Mouse (Mus musculus) CH12F3 (cell line): Measurements from ENCODE around the gene Zfp523.

ENCODE experiments used
- in situ Hi-C: fragments of 300-500 bp; cut with MboI; formaldehyde crosslinking; loops from 2 replicates; pipeline ENCODE4 v1.14.3; 2020; ENCODE audit warnings: low sequenced_read_pairs

Zfp523 gene

DNA sequence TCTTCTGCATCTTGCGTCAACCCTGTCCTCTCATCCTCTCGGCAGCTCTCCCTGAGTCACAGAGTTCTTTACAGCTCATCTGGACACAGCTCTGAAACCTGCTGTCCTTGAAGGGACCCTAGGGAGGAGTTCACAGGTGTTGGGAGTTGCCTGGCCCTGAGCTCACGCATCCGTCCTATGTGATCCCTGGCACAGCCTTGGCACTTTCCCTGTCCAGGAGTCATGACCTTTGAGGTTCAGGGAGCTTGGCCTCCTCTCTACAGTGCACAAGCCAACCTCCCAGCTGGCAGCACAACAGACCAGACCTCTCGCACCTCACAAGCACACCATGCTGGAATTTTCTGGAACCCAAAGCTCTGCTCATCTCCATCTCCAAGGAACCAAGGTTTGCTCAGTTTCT, 63.9 kb downstream of the Zfp523 start:
- in situ Hi-C loops, result loop anchor here (10.0 kb wide), 1 partner anchor 64 kb away; no protein-coding TSS in a partner anchor

DNA sequence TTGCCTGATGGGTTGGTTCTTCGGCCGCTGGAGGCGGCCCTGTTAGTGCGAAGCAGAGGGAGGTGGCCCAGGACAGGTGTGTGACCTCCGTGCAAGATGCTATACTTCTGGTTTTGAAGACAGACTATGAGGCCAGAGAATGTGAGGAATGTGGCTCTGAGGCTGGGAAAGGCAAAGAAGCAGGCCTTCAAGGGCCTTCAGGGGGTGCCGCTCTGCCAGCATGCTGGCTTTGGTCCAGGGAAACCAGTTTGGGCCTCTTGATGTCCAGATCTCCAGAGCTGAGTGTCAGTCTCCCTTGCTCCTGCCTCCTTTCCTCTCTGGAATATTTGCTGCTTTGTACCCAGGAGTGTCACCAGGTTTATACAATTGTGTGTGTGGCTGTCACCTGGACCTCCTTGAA, 65.4 kb downstream of the Zfp523 start:
- in situ Hi-C loops, result loop anchor here (10.0 kb wide), 1 partner anchor 63 kb away; no protein-coding TSS in a partner anchor

DNA sequence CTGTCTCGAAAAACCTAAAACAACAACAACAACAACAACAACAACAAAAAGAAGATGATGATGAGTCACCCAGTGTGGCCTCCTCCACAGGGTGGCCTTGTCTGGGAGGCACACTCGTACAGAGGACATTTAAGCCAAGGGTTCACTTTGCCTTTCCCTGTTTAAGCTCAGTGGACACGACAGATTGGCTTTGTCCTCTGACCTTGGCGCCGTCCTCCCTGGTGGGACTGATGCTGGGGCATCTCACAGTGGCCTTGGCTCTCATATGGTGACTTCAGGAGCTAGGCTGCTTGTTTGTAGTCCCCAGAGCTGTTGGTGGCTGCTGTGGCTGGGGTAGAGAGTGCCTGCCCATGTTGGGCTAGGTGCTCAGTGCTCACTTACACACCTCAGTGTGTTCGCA, 67.3 kb downstream of the Zfp523 start:
- in situ Hi-C loops, result loop anchor here (10.0 kb wide), 1 partner anchor 61 kb away; no protein-coding TSS in a partner anchor

DNA sequence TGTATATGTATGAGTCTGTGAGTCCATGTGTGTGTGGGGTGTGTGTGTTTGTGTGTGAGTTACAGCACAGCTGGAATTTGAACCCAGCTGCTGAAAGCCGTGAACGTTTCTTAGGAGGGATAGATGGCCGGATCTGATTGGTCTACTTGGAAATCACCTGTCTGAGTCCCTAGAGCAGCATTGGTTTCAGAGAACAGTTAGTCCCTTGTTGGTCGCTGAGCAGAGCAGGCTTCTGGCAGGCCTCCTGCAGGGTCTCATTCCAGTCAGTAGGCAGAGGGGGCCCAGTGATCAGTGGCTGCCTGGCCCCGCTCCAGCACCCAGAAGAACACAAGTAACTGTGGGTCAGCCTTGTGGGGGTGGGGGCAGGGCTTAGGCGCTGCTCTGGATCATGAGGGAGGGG, 67.8 kb downstream of the Zfp523 start:
- in situ Hi-C loops, result loop anchor here (10.0 kb wide), 1 partner anchor 60 kb away; no protein-coding TSS in a partner anchor

DNA sequence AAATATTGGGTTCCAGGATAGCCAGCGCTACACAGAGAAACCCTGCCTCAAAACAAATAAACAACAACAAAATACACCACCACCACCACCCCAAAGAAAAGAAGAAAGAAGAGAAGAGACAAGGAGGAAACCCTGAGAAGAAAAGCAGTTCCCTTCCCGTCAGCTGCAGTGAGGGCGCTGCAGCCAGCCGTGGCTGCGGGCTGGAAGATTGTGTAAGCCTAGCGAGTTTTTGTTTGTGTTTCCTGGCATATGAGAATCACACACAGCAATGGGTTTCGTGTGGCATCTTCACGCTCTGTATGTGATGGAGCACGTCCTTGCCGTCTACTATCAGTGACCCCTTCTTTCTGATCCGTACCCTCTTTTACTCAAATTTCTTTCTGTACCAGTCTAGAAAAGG, 69.7 kb downstream of the Zfp523 start:
- in situ Hi-C loops, result loop anchor here (10.0 kb wide), 1 partner anchor 58 kb away; no protein-coding TSS in a partner anchor

DNA sequence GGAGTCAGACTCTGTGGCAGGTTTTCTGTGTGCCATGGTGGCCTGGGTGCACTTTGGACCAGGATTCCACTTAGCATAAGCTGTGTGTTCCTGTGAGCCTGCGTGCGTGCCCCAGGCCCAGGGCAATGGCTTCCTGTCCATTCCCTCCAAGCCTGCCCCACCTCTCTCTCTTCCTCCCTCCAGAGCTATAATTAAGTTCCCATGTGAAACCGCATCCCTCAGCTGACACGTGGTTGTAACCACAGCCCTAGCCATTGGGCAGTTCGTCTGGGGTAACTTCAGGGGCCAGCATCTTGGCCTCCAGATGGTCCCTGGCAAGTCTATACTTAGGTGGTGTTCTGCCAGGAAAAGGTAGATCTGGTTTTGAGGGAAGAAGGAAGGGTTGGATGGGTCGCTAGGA, 70.7 kb downstream of the Zfp523 start:
- in situ Hi-C loops, result loop anchor here (10.0 kb wide), 1 partner anchor 57 kb away; no protein-coding TSS in a partner anchor

DNA sequence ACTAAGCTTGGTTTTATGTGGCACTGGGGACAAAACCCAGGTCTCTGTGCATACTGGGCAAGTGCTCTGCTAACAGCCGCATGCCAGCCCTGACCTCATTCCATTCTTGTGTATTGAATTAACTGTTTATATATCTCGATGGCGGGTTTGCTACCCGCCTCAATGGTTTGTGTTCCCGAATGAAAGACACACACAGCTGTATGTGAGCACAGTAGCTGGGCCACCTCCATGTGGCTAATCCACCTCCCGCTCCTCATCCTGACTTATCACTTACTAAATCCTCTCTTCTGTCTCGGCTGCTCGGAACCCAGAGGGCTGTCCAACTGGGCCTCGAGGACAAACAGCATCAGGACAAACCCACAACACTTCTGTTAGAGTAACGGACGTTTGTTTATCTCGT, 72.1 kb downstream of the Zfp523 start:
- in situ Hi-C loops, result loop anchor here (10.0 kb wide), 1 partner anchor 56 kb away; no protein-coding TSS in a partner anchor

DNA sequence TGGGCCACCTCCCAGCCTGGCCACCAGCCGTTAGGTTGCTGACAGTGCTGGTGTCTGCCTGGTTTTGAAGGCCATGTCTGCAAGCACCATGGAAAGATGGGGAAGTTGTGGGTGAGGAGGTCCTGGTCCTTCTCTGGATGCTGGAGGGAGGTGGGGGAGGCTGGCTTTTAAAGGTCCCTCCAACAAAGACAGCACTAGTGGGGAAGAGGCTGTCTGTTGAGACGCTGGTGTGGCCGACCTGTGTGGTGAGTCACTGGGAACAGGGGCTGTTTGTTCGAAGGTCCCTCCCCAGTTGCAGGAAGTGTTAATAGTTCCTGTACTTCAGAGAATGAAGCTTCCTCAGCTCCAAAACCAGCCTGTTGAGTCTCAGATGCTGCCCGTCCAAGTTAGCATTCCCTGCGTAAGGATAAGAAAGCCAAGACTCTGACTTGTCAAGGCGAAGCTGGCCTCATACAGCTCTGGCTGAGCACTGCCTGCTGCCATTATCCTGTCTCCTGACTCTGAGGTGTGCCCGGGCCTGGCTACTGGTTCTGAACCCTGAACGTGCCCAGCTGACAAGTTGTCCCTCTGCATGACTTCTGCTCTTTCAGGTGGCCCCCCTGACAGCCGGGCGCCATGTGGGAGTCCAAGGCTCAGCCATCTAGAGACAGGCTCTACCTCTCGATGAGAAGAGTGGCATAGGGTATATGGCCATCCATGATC, 74.8 kb downstream of the Zfp523 start:
- in situ Hi-C loops, result no loop called here

DNA sequence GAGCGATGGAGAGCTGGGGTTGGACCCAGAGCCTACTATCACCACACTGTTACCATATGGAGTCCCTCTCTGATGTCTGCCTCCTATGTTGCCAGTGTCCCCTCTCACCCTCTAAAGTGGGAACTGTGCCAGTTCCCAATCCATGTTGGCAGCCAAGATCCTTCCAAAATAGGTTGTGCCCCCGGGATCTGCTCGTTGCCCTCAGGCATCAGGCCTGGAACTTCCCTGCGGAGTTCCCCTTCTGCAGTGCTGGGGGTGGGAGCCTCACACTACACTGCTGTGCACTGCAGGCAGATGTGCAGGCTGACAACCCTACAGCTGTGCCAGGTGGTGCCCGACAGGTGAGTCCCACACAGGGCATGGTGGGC, 75.3 kb downstream of the Zfp523 start:
- in situ Hi-C loops, result no loop called here

DNA sequence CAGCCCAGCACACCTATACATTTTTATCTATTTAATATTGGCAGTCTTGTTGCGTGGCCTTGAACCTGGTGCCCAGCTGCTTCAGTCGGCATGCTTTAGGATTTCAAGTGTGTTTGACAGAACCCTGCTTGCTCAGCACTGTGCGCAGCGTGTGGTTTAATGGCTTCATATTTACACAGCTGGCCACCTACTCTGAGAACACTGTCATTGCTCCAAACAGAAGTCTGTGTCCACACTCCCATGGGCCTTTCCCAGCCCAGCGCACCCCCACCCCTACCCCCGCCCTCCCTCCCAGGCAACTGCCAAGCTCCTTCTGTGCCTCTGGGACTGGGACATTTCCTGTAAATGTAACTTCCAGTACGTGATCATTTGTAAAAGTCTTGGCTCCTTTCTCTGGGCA, 76.3 kb downstream of the Zfp523 start:
- in situ Hi-C loops, result no loop called here

DNA sequence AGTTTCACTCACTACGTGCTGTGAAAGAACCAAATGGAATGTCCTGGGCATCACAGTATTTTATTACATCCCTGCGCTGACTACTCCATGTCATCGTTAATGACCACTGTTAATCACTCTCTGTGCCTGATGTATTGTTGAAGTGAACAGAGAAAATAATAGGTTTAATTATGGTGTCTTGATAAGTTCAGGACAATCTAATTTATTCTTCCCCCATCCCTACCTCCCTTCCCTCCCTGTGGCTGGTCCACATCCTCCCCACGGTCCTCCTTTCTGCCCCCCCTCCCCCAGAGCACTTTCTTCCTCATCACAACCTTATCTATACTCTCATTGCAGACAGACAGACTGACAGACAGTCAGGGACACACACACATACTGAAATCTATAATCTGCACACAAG, 77.9 kb downstream of the Zfp523 start:
- in situ Hi-C loops, result no loop called here
